Mouse (Mus musculus) urinary bladder, adult 18-20 months (tissue): ENCODE measurements at regions not wholly inside any gene's neighbourhood (a gene's known extent, or its start where the extent isn't known, plus 50 kb on each side); places are given as distances from the start of the nearest gene placed in this dataset.

Experiments used
- DNase-seq, 2 experiments: peaks; one replicate each; pipeline ENCODE4 v3.0.0; 2022; ENCODE audit warnings: low spot score in 2 of 2, mixed read lengths in 2 of 2

- DNase-seq: no peak
Measured at GRCm38 (mm10) chr12:54577235-54577634, 79.1 kb downstream of the Sptssa start.

- DNase-seq: no peak
Measured at GRCm38 (mm10) chr12:54576821-54577220, 79.6 kb downstream of the Sptssa start.

- DNase-seq: no peak
Measured at GRCm38 (mm10) chr12:54572866-54573265, 83.5 kb downstream of the Sptssa start.

GRCm38 (mm10) chr12:54568078-54568931 lies 88.1 kb downstream of the Sptssa start:
- no peak for DNase-seq

- no peak for DNase-seq
Measured at GRCm38 (mm10) chr12:54567426-54567790, 89.0 kb downstream of the Sptssa start.

GRCm38 (mm10) chr12:54566532-54567425 lies 89.6 kb downstream of the Sptssa start:
- no peak for DNase-seq

GRCm38 (mm10) chr12:54561981-54562380 lies 94.4 kb downstream of the Sptssa start:
- no peak for DNase-seq

- DNase-seq: no peak
Measured at GRCm38 (mm10) chr12:54558106-54558505, 98.3 kb downstream of the Sptssa start.

GRCm38 (mm10) chr12:54549659-54550058 lies 106.7 kb downstream of the Sptssa start:
- no peak for DNase-seq

GRCm38 (mm10) chr12:54545821-54546608 lies 110.4 kb downstream of the Sptssa start:
- DNase-seq: peak; percentile 26 to 33

- DNase-seq: no peak
Measured at GRCm38 (mm10) chr12:54538320-54538705, 118.1 kb downstream of the Sptssa start.

- no peak for DNase-seq
Measured at GRCm38 (mm10) chr12:54537690-54538319, 118.6 kb downstream of the Sptssa start.

- DNase-seq: no peak
Measured at GRCm38 (mm10) chr12:54537022-54537421, 119.4 kb downstream of the Sptssa start.

GRCm38 (mm10) chr12:54535556-54536516 lies 120.5 kb downstream of the Sptssa start:
- DNase-seq: no peak

GRCm38 (mm10) chr12:54534910-54535309 lies 121.5 kb downstream of the Sptssa start:
- DNase-seq: no peak

- DNase-seq: no peak
Measured at GRCm38 (mm10) chr12:54533134-54533533, 123.2 kb downstream of the Sptssa start.

GRCm38 (mm10) chr12:54532062-54532461 lies 124.3 kb downstream of the Sptssa start:
- no peak for DNase-seq

GRCm38 (mm10) chr12:54528046-54528445 lies 128.3 kb downstream of the Sptssa start:
- DNase-seq: no peak

GRCm38 (mm10) chr12:54527577-54527976 lies 128.8 kb downstream of the Sptssa start:
- no peak for DNase-seq

GRCm38 (mm10) chr12:54520406-54520805 lies 136.0 kb downstream of the Sptssa start:
- DNase-seq: no peak
